Mouse (Mus musculus): ENCODE measurements around the gene Bad.

DNA sequence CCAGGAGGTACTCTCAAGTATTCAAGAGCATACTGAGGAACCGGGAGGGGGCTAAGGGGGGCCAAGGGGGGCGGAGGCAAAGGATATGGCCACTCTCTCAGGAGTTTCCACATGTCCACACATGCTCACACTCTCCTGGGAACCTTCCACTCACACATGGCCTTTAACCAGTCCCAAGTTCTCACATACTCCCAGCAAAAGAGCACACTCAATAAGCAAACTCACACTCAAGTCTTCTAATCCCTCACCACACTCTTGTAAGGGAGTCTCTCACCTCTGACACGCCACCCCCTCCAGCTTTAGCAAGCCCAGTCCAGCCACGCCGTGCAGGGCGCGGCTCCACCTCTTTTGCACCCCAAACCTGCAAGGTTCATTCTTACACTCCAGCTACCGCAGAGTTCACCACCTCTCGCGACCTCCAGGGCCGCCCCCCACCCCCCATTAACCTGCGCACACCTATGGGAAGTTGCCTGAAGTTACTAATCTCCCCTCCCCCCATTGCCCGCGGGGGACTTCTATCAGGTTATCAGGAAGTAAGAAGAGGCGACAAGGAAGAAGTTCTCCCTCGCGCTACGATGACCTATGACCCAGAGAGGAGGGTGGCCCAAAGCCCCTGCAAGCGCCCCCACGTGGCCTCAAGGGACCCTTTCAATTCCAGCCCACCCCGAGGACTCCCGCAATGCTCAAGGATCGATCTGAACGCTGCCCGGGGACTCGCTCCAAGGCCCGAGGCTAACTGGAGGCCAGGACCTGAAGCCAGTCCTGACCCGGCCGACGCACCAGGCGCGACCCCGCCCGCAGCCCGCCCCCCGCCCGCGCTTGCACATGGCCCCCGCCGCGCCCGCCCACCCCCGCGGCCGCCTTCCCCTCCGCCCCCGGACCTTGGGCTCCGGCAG is 20.7 kb upstream of the Bad start:
- no peak for TF ChIP-seq CTCF (IDR thresholded peaks at IDR 0.05; ENCODE audit: low read depth)
- no peak for TF ChIP-seq EP300 (IDR thresholded peaks at IDR 0.05; ENCODE audit: low read depth)

All from heart, postnatal 0 days (tissue).